Mouse (Mus musculus) embryonic facial prominence, embryonic 13.5 days (tissue): ENCODE results near the gene Hoxb5. TPM values are rescaled to one million over a fixed set of nuclear protein-coding genes. Genes with fewer than 3 reads are reported as not detected.

ENCODE experiments used
- ATAC-seq: fragments of 200-750 bp; cut with Nextera tagmentation; 2 replicates; pipeline ENCODE4 v1.8.0; 2017; ENCODE audit warnings: low read depth; ENCODE audit not compliant: insufficient number of reproducible peaks, insufficient read depth, low FRiP score, low TSS enrichment
- H3K27ac ChIP-seq: fragments of 300-500 bp; sonication (generic); 2 replicates; pipeline ENCODE4 v1.5.1; 2015; ENCODE audit warnings: moderate library complexity, mild to moderate bottlenecking, inconsistent platforms
- H3K27me3 ChIP-seq: fragments of 300-500 bp; sonication (generic); 2 replicates; pipeline ENCODE4 v1.6.1; 2015; ENCODE audit warnings: mild to moderate bottlenecking, inconsistent platforms
- H3K36me3 ChIP-seq: fragments of 300-500 bp; sonication (generic); 2 replicates; pipeline ENCODE4 v1.6.1; 2015; ENCODE audit warnings: mild to moderate bottlenecking, inconsistent platforms
- H3K4me1 ChIP-seq: fragments of 300-500 bp; sonication (generic); 2 replicates; pipeline ENCODE4 v1.6.1; 2015; ENCODE audit warnings: inconsistent platforms
- H3K4me2 ChIP-seq: fragments of 300-500 bp; sonication (generic); 2 replicates; pipeline ENCODE4 v1.6.1; 2015; ENCODE audit warnings: moderate library complexity, mild to moderate bottlenecking, inconsistent platforms
- H3K4me3 ChIP-seq: fragments of 300-500 bp; sonication (generic); 2 replicates; pipeline ENCODE4 v1.5.1; 2015; ENCODE audit warnings: mild to moderate bottlenecking, inconsistent platforms
- H3K9ac ChIP-seq: fragments of 300-500 bp; sonication (generic); 2 replicates; pipeline ENCODE4 v1.6.1; 2015; ENCODE audit warnings: mild to moderate bottlenecking, inconsistent platforms
- H3K9me3 ChIP-seq: fragments of 300-500 bp; sonication (generic); 2 replicates; pipeline ENCODE4 v1.6.1; 2016; ENCODE audit warnings: inconsistent platforms
- WGBS: fragments of 180-500 bp; shearing (Covaris S2); methylation state at CpG from one replicate; pipeline ENCODE4 v1.1.7; 2015; ENCODE audit warnings: mixed read lengths; 5-methylcytosine and 5-hydroxymethylcytosine counted together
- polyA plus RNA-seq: library from polyadenylated mRNA; unstranded; fragments of >200 nt; fragmentation: Nextera tagmentation; extraction: Ambion mirVana; gene quantifications from 2 replicates; pipeline ENCODE4 v1.2.1, GENCODE M21; 2015

The Hoxb5 gene
- polyA plus RNA-seq, 1 experiment from 2014 or later = 6.0 TPM

DNA sequence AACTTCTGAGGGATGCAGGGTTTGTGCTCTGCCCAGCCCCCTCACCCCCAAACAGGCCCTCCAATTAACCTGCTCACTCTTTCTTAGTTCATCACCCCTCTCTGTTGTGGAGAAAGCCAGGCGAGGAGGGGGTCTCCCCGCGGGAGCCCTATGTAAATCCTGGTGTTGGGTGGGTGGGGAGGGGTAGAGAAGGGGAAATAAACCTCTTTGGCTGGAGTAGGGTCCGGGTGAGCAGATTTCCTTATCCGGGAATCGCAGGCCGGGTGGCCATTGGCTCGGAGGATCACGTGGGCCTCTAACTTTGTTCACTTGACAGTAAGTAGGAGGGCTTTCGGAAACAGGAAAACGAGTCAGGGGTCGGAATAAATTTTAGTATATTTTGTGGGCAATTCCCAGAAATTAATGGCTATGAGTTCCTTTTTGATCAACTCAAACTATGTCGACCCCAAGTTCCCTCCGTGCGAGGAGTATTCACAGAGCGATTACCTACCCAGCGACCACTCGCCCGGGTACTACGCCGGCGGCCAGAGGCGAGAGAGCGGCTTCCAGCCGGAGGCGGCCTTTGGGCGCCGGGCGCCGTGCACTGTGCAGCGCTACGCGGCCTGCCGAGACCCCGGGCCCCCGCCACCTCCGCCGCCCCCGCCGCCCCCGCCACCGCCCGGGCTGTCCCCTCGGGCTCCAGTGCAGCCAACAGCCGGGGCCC, 15.4 kb downstream of the Hoxb5 start:
- Histone ChIP-seq H3K27ac (no peak overlapping the region), H3K4me2 (peak overlapping the region; percentile 39), H3K27me3 (peaks cover 100% of the 10 kb centered on the region), H3K9ac (no peak overlapping the region), H3K36me3 (no peaks in the 10 kb centered on the region), H3K4me1 (peaks cover 4% of the 10 kb centered on the region; the same call in 1 of the 2 replicates), H3K9me3 (no peaks in the 10 kb centered on the region), H3K4me3 (peak overlapping the region; percentile 25)
- no peak for ATAC-seq
- 1% methylated on average over 43 of the region's 45 CpGs for WGBS

DNA sequence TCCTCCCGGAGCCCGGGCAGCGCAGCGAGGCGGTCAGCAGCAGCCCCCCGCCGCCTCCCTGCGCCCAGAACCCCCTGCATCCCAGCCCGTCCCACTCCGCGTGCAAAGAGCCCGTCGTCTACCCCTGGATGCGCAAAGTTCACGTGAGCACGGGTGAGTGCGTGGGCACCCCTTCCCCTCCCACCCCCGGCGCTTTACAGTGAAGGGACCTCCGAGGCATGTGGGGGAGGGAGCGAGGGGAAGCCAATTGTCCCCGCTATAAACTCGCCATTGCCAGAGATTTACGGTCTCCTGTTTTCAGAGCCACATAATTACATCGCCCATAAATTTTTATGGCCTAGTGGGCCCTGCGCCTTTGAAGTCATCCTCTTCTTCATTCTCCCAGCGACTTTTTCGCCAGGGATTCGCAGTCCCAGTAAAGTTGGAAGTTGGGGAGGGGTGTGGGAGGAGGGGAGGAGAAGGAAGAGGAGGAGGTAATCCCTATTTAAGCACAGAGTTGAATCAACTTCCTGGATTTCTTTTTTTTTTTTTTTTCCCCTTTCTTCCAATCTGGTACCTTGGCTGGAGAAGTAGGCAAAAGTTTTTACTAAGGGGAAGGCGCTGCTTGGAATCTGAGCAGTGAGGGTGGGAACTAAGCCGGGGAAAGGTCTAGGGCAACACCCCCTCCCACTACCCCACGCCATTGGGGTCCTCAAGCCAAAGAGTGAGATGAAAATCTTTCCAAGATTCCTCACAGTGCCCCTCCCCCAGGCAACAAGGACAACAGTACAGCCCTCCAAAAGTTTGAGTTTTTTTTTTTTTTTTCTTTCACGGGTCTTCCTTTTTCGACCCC, 16.2 kb downstream of the Hoxb5 start:
- ATAC-seq = no peak
- H3K9me3 ChIP-seq = no peaks in the 10 kb centered on the region
- H3K4me1 ChIP-seq = peaks cover 4% of the 10 kb centered on the region; the same call in 1 of the 2 replicates
- H3K4me2 ChIP-seq = peak overlapping the region; percentile 39
- WGBS = 1% methylated on average over 32 of the region's 34 CpGs
- H3K36me3 ChIP-seq = no peaks in the 10 kb centered on the region
- H3K27ac ChIP-seq = no peak overlapping the region
- H3K4me3 ChIP-seq = peak overlapping the region; percentile 25
- H3K27me3 ChIP-seq = peaks cover 100% of the 10 kb centered on the region
- no peak overlapping the region for H3K9ac ChIP-seq

DNA sequence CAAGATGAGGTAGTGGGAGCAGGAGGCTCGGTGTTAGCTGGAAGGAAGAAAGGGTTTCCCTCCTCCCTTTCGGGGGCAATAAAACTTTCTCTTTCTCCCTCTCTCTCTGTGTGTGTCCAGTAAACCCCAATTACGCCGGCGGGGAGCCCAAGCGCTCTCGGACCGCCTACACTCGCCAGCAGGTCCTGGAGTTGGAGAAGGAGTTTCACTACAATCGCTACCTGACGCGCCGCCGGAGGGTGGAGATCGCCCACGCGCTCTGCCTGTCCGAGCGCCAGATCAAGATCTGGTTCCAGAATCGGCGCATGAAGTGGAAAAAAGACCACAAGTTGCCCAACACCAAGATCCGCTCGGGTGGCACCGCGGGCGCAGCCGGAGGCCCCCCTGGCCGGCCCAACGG, 16.8 kb downstream of the Hoxb5 start:
- Histone ChIP-seq H3K27ac (no peak overlapping the region), H3K9ac (no peak overlapping the region)
- no peak for ATAC-seq

DNA sequence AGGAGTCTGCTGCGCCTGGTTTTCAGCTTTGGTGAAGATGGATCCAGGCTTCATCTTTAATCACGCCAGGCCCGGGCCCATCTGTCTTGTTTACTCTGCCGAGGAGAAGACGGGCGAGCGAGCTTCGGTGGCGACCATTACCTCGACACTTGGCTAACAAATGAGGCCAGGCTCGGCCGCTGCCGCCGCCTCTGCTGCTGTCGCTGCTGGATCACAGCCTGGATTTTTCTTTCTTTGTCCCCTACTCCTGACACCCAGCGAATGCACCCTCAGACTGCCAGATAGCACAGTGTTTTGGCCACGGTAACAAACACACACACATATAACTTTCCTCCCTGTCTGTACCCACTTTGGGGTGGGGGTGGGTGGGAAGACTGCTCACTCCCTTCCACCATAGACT, 17.6 kb downstream of the Hoxb5 start:
- no peaks in the 10 kb centered on the region for H3K36me3 ChIP-seq
- WGBS = 2% methylated on average over 17 of the region's 17 CpGs
- no peak overlapping the region for H3K4me3 ChIP-seq
- peaks cover 100% of the 10 kb centered on the region for H3K27me3 ChIP-seq
- no peak overlapping the region for H3K9ac ChIP-seq
- peaks cover 4% of the 10 kb centered on the region; the same call in 1 of the 2 replicates for H3K4me1 ChIP-seq
- H3K9me3 ChIP-seq = no peaks in the 10 kb centered on the region
- H3K4me2 ChIP-seq = no peak overlapping the region
- H3K27ac ChIP-seq = no peak overlapping the region
- no peak for ATAC-seq

More for the DNA sequence above, 16.8 kb downstream of the Hoxb5 start:
- no peaks in the 10 kb centered on the region for H3K36me3 ChIP-seq
- peaks cover 100% of the 10 kb centered on the region for H3K27me3 ChIP-seq
- WGBS = under 1% methylated on average over 29 of the region's 29 CpGs
- H3K4me1 ChIP-seq = peaks cover 4% of the 10 kb centered on the region; the same call in 1 of the 2 replicates
- no peak overlapping the region for H3K4me3 ChIP-seq
- no peak overlapping the region for H3K4me2 ChIP-seq
- H3K9me3 ChIP-seq = no peaks in the 10 kb centered on the region

DNA sequence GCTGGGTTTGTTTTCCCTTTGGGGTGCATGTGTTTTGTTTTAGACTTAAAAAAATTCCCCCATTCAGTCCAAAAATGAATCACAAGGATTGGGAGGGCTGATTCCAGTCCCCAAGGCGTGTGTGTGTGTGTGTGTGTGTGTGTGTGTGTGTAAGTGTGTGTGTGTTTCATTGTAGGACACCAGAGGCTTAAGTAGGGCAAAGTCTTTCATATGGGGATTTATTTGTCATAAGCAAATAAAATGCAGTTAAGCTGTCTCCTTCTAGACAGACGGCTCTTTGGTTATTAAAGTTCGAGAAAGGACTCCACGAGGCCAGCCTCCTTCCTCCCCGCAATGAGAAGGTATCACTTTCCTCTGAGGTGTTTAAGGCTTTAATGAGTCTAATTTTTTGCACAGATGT, 18.7 kb downstream of the Hoxb5 start:
- ATAC-seq = no peak
- H3K4me2 ChIP-seq = no peak overlapping the region

DNA sequence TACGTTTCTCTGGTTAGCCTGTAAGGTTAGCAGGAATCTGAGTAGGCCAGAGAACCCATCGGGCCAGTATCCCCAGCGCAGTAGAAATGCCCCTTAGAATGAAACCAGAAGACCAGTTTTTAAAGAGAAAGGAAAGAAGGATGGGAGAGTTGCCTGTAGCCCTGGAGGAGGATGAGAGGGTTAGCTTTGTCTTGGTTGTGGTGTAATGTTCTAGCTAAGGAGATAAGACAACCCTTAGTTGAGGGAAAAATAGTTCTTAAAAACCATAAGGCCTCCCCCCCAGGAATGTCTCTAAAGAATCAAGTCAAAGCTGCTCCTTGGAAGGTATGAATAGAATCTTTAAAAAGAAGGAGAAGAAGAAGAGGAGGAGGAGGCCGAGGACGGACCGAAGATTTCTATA, 19.6 kb downstream of the Hoxb5 start:
- no peak overlapping the region for H3K9ac ChIP-seq
- H3K4me3 ChIP-seq = no peak overlapping the region
- H3K4me1 ChIP-seq = peaks cover 4% of the 10 kb centered on the region; the same call in 1 of the 2 replicates
- peaks cover 100% of the 10 kb centered on the region for H3K27me3 ChIP-seq
- H3K27ac ChIP-seq = no peak overlapping the region
- ATAC-seq = no peak
- no peak overlapping the region for H3K4me2 ChIP-seq
- H3K9me3 ChIP-seq = no peaks in the 10 kb centered on the region
- no peaks in the 10 kb centered on the region for H3K36me3 ChIP-seq
- 6% methylated on average over 6 of the region's 6 CpGs for WGBS

More for the DNA sequence above, 18.7 kb downstream of the Hoxb5 start:
- Histone ChIP-seq H3K4me1 (peaks cover 4% of the 10 kb centered on the region; the same call in 1 of the 2 replicates), H3K27me3 (peaks cover 100% of the 10 kb centered on the region), H3K27ac (no peak overlapping the region), H3K36me3 (no peaks in the 10 kb centered on the region), H3K4me3 (no peak overlapping the region), H3K9ac (no peak overlapping the region), H3K9me3 (no peaks in the 10 kb centered on the region)
- 4% methylated on average over 5 of the region's 5 CpGs for WGBS

DNA sequence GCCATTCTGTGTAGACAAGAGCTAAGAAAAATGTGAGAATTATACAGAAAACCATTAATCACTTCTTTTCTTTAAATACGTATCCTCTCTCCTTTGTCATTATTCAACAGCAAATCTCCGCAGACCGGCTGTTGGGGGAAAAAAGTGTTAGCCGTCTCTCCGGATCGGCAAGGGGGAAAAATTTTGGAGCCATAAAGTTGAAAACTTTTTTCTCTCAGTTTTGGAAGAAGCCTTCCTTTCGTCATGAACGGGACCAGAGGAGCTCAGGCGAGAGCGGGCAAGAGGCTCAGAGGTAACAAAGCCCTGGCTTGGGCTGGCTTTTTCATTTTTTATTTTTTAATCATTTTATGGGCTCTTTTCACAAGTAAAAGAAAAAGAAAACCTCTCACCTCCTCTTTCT, 20.0 kb downstream of the Hoxb5 start, which contains the start of gene Hoxb3:
Hoxb3 (plus strand) TSS at position 173 of the 400 bp plus-strand sequence.
- peaks cover 100% of the 10 kb centered on the region for H3K27me3 ChIP-seq
- WGBS = 3% methylated on average over 10 of the region's 10 CpGs
- H3K9ac ChIP-seq = no peak within 1 kb of the TSS
- no peak within 1 kb of the TSS for H3K4me3 ChIP-seq
- H3K9me3 ChIP-seq = no peaks in the 10 kb centered on the region
- H3K4me1 ChIP-seq = peaks cover 4% of the 10 kb centered on the region; the same call in 1 of the 2 replicates
- H3K36me3 ChIP-seq = no peaks in the 10 kb centered on the region
- no peak within 1 kb of the TSS for H3K27ac ChIP-seq
- ATAC-seq = no peak
- H3K4me2 ChIP-seq = no peak within 1 kb of the TSS

DNA sequence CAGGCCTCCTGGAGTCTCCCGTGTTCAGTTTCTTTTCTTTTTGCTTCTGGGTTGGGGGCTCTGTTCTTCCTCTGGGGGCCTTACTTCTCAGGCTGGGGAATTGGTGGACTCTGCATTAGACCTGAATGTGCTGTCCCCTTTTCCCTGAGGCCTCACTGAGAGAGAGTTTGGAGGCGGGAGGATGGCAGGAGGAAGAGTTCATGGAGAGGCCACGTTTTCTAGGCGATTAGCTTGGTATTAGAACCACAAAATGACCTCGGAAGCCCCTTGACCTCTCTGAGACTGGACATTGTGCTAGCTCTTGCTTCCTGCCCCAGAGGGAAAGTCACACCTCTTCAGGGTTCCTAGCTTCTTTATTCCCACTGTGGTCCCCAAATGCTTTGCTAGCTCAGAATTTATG, 21.0 kb downstream of the Hoxb5 start:
- under 1% methylated on average over 5 of the region's 5 CpGs for WGBS
- H3K27me3 ChIP-seq = peaks cover 100% of the 10 kb centered on the region
- H3K9me3 ChIP-seq = no peaks in the 10 kb centered on the region
- H3K9ac ChIP-seq = no peak overlapping the region
- H3K4me3 ChIP-seq = no peak overlapping the region
- no peaks in the 10 kb centered on the region for H3K4me1 ChIP-seq
- no peak overlapping the region for H3K27ac ChIP-seq
- H3K4me2 ChIP-seq = no peak overlapping the region
- ATAC-seq = no peak
- no peaks in the 10 kb centered on the region for H3K36me3 ChIP-seq

DNA sequence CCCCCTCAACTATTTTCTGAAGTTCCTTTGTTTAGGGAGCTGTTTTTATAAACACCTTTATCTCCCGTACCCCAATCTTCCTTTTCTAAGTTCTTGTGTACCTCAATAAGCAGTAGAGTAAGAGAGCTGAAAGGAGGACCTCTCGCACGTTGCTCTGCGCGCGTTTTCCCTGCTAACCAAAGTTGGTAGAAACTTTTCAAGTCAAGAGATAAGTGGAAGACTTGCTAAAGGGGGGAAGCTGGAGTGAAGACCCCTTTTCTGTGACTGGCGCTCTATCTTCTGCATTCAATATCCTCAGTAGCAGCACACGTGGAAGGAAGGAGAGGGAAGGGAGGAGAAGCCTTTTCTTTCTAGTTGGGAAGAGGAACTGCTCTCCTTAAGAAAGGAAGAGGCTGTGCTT, 21.8 kb downstream of the Hoxb5 start:
- no peak for ATAC-seq
- Histone ChIP-seq H3K4me1 (no peaks in the 10 kb centered on the region), H3K27ac (no peak overlapping the region), H3K4me3 (no peak overlapping the region), H3K9me3 (no peaks in the 10 kb centered on the region), H3K9ac (no peak overlapping the region), H3K4me2 (no peak overlapping the region), H3K27me3 (peaks cover 100% of the 10 kb centered on the region), H3K36me3 (no peaks in the 10 kb centered on the region)
- 2% methylated on average over 8 of the region's 8 CpGs for WGBS

DNA sequence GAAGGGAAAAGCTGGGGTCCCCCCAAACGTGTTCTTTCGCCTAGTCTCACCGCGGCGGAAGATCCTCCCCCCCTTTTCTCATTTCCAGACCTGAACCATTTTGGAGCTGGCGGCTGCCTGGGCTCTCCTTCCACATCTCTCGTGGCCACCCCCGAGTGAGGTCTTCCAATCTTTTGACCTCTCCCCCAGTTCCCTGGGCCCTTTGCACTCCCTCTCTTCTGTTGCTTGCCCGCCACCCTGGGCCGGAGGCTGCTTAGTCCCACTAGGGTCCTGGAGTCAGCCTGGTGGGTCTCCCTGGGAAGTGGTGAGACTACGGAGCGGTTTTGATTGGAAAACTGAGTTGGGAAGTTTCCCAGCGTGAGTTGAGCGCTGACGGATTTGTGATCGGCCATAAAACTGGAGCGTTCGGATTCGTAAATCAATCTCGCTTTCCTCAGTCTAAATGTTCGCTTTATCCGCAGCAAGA, 22.6 kb downstream of the Hoxb5 start:
- Histone ChIP-seq H3K9ac (no peak overlapping the region), H3K4me2 (no peak overlapping the region)
- ATAC-seq = no peak

DNA sequence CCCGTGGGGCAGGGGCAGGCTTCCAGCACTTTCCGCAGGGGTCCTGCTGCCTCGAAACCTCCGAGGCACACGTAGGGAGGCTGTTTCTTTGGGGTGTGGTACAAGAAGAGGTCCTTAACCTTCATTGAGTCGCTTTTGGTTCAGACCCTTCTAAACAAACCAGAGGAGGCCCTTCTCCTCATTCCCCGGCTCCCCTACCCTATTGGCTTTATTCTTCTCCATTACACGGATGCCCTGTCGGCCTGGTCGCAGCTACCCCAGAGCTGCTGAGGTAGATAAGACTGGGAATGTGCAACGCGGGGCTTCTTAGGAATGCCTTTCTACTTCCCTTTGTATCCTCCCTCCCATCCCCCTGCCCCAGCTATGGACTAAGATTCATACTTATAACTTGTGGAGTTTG, 23.6 kb downstream of the Hoxb5 start:
- Histone ChIP-seq H3K36me3 (no peaks in the 10 kb centered on the region), H3K4me2 (no peak overlapping the region), H3K4me1 (no peaks in the 10 kb centered on the region), H3K27ac (no peak overlapping the region), H3K9ac (no peak overlapping the region), H3K27me3 (peaks cover 100% of the 10 kb centered on the region), H3K4me3 (no peak overlapping the region), H3K9me3 (no peaks in the 10 kb centered on the region)
- ATAC-seq = no peak
- WGBS = under 1% methylated on average over 12 of the region's 12 CpGs

More for the DNA sequence above, 22.6 kb downstream of the Hoxb5 start:
- Histone ChIP-seq H3K4me1 (no peaks in the 10 kb centered on the region), H3K36me3 (no peaks in the 10 kb centered on the region), H3K9me3 (no peaks in the 10 kb centered on the region), H3K27ac (no peak overlapping the region), H3K27me3 (peaks cover 100% of the 10 kb centered on the region), H3K4me3 (no peak overlapping the region)
- 3% methylated on average over 22 of the region's 22 CpGs for WGBS
